Mouse (Mus musculus) cerebellum, postnatal 14 days (tissue): ENCODE measurements around the gene Gm17584.
"Not testable (repeated sequence)": the region's sequence is repeated elsewhere in the genome, so short reads cannot be mapped to it uniquely, and the experiment has no call there.

Source experiments
- DNase-seq, 2 experiments: peaks; one replicate each; pipeline ENCODE4 v3.0.0; 2021; ENCODE audit warnings: mixed read lengths in 2 of 2

Gm17584 gene

GRCm38 (mm10) chrX:124500263-124500662 lies at the start of gene Gm17584:
Gm17584 (plus strand) TSS chrX:124500563.
- DNase-seq = not testable (repeated sequence)
